Mouse (Mus musculus): ENCODE measurements at regions not wholly inside any gene's neighbourhood (a gene's known extent, or its start where the extent isn't known, plus 50 kb on each side); places are given as distances from the start of the nearest gene placed in this dataset.

DNA sequence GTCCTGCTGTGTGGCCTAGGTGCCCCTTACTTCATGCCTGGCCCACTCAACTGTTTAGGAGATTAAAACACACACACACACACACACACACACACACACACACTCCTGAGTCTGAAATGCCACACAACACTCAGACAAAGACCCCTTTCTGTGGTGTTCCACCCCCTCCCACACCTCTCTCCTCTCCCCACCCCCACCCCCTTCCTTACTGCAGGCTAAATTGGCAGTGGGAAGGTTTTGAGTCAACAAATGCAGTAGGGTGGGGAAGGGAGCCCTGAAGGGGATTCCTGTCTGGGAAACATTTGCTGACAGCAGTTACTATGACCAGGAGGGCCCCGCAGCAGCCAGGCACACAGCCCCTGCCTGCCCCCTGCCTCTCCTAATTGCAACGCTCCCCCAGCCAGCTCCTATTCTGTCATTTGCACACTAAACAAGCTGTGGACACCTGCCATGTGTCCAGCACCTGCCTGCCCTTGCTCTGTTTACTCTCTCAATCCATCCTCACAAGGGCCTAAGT lies 69.5 kb downstream of the Ephb3 start:
- DNase-seq (ENCODE audit: low read depth, low spot score): no peak

DNA sequence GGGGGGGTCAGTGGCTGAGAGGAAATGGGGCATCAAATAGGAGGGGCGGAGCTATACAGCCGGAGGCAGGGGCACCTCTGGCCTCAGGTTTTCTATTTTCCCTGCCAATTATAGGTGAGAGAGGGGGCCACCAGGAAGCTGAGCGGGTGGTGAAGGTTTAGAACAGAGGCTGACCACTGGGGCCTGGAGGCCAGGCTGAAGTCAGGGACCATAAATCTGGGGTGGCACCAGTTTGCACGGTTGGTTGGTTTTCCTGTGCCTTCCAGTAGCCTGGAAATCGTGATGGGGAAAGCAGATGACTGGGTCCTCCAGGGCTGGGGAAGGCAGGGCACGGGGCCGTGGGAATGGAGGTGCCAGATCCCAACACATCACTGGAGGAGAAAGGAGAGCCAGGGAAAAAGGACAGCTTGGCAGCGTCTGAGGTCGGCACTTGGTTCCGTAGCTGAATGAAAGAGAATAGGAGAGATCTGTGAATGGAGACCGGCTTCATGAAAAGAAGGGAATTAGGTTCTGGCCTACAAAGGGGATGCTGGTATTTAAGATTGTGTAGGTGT lies 73.3 kb downstream of the Ephb3 start:
- no peak for DNase-seq (ENCODE audit: low read depth, low spot score)

DNA sequence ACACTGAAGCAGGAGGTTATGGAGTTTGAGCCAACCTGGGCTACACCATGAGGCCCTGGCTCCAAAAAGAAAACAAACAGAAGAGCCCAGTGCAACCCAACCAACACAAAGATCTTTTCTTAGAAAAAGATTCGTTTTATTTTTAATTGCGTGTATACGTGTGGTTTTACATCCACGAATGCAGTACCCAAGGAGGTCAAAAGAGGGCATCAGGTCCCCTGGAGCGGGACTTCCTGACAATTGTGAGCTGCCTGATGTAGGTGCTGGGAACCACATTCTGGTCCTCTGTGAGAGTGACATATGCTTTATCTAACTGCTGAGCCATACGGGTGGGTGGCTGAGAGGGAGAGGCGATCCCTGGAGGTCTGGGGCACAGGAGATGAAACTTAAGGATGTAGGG lies 73.8 kb downstream of the Ephb3 start:
- DNase-seq (ENCODE audit: low read depth, low spot score): no peak

DNA sequence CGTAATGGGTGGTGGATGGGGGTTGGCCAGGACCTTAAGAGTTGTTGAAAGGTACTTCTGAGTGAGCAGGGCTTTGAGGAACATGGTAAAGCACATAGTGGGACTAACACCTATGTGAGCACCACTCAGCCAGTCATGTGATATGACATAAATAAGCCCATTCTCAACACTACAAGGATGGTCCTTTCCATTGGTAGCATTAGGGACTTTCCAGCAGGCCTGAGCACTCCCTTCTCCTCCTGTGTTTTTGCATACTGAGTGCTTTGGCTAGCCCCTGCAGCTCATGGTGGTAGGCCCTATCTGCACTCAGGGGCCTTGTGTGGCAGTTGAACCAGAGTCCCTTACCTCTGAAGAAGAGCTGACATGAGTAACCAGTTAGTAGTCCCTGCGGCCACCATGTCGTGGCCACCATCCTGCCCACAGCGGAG lies 75.7 kb downstream of the Ephb3 start:
- DNase-seq (ENCODE audit: low read depth, low spot score): peak; percentile 14

DNA sequence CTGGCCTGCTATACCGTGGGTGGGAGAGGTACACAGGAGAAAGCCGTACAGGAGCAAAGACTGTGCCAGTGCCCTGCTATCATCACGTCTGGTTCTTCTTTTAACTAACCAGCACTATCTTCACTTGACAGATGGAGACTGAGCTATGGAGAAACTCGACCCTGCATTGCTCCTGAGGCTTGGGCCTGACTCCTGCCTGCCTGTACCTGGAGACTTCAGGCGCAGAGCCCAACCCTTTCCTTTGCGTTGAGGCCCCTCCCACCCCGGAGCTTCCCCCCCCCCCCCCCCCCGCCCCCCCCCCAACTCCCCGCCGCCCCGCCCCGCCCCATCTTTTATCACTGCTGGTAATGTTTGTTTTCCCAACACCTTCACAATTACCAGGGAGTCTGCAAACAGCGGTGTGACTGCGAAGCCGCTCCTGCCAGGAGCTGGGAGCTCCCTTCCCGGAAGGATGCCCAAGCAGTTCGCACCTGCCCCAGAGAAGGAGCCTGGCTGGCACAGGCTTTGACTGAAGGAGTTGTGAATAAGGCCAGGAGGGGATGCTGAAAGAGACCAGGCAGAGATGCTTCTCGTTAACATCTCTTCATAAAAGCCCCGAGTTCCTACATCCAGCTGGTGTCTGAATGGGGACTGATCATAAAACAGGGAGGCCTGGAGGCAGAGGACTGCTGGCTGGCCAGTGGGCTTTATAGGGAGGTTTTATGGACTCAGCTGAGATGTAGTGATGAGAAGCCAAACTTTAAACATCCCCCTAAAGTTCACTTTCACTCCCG lies 77.6 kb downstream of the Ephb3 start:
- no peak for DNase-seq (ENCODE audit: low read depth, low spot score)

DNA sequence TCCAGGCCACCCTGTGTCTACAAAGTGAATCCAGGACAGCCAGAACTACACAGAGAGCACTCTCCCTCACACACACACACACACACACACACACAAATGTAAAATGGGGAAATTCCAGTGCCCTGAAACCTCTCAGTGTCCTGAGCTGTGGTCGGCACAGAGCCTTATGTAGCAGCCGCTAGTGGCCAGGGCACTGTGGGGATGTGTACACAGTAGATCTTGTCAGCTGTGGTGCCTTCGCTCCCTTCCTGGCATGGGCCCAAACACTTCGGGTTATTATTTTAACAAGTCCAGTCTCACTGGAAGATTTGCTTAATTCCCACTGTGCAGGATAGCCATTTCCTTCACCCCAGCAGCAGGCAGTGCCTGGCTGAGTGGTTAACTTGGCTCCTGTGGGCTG lies 81.5 kb downstream of the Ephb3 start:
- no peak for DNase-seq (ENCODE audit: low read depth, low spot score)

DNA sequence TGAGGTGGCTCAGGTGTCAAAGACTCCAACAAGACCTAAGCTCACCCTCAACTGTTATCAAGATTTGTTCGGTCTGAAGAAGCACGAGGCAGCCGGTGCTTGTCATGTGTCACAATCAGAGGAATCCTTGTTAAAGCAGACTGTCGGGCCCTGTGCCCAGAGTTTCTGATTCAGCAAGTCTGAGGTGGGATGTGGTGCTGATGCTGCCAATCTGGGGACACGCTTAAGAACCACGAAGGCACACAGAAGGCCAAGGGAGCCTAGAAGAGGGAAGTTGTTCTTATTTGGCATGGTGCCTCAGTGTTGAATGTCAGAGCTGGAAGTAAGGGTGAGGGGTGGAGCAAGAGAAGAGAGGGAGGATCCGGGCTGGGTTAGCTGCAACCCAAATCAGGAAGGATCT lies 85.0 kb downstream of the Ephb3 start:
- no peak for DNase-seq (ENCODE audit: low read depth, low spot score)

DNA sequence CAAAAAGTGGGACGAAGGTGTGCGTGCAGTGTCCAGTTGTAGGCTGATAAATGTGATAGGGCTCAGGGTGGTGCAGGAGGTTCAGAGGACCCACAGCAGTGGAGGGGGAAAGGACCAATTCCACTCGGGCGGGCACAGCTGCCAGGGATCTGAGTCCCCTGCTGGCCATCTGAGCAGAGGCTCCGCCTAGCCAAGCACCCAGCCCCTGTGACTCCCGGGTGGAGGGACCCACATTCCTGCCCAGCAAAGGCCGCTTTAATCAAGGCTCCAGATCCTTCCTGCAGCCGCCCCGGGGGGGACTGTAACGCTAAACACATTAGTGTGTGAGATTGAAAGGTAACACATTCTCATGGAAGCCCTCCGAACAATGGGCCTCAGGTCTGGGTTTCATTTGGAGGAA lies 88.5 kb downstream of the Ephb3 start:
- no peak for DNase-seq (ENCODE audit: low read depth, low spot score)

DNA sequence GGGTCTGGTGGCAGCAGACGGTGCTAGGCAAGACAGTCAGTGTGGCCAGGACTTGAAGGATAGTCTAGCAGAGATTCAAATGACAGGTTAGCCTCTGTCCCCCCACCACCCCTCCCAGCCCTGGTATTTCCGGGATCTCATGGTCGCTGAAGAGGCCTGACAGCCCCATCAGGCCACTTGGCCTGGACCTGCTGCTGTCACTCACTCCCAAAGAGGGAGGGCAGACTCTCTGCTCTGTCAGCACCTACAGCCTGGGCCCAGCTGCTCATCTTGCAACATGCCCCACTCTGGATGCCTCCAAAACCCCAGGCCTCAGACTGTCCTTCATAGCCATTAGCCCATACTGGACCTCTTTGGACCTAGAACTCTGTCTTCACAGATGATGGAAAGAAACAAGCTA lies 89.0 kb downstream of the Ephb3 start:
- DNase-seq (ENCODE audit: low read depth, low spot score): no peak

DNA sequence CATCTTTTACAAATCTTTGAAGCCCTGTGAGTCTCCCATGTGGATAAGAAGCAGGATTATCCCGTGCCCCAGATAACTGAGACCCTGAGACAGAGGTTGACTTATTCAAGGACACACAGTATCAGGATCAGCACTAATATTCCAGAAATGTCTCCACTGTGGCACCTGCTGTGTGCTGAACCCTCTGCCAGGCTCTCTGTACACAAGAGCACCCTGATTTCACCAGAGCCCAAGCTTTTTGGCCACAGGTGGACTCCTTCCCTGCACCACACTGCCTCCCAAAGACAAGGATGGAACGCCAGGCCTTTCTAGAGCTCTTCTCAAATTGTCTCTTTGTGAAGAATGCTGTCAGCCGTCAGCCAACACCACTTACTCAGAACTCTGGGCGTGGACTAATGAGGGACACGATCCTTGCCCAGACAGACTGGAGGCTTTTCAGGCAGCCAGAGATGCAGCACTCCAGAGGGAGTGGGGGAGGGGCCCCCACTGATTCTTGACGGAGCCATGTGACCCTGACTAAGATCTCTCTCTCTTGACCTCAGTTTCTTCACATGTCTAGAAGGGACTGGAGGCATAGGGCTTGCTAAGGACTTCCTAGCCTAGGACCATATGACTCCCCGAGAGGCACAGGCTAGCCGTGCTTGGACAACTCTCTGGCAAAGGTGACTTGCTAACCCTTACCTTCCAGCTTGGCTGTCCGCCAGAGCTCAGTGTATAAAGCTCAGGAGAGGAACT lies 90.3 kb downstream of the Ephb3 start:
- no peak for DNase-seq (ENCODE audit: low read depth, low spot score)

DNA sequence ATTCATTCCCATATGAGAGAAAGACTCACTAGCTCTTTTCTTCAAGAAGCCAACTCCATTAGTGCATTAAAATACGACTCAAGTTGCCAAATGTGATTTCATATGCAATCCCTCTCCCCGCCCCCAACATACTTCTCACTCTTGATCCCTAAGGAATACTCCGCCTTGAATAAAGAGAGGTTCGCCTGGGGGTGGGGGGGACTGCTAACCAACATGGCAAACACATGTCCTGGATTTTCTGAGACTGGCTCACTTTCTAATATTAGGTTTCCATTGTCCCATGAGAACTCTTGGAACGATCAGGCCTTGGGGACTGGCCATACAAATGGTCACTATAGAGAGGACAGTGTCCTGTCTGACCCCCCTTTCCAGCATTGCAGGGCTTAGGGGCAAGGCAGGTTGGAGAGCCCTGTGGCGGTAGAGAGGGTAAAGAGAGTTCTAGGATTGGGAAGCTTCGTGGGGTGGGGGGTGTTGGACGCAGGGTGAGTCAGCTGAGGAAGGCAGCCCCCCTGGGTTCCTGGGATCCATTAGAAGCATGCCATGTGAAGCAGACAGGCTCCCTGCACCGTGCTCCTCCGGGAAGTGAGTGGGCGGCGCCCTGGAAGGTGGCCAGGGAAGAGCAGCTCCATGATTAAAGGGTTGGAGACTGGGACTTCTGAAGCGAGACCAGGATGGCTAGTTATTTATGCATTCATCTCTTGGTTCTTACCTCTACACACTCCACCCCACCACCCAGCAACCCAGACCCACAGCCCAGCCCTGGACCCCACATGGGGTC lies 91.6 kb downstream of the Ephb3 start:
- DNase-seq (ENCODE audit: low read depth, low spot score): no peak

DNA sequence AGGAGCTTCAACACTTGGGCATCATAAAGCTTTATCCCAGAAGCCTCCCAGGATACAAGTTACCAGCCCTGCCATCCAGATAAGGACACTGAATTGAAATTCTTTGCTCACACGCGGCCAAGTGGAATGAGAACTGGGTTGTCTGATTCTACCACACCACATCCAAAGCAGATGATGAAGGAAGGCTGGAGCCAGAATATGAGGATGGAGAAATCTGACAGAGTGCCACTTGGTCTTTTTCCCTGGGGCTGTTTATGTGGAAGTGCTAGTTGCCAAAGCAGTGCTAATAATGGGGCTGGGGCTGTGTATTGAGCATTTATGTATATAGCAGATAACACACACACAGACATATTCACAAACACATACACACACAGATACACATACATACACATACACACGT lies 92.2 kb downstream of the Ephb3 start:
- no peak for DNase-seq (ENCODE audit: low read depth, low spot score)

DNA sequence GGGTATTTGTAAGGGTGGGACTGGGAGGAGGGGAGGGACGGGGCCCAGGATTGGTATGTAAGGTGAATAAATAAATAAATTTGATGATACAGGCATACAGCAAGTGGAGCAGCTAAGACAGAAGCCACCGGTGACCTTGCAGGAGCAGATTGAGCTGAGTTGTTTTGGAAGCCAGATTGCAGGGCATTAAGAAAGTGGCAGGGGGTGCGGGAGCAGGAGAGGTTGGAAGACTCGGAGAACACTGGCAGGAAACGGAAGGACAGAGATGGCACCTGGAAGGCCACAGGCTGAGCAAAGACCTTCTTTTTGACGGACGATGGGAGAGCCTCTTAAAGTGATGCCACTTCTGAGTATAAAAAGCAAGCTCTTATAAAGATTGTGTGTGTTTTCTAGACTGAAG lies 94.3 kb downstream of the Ephb3 start:
- DNase-seq (ENCODE audit: low read depth, low spot score): no peak

DNA sequence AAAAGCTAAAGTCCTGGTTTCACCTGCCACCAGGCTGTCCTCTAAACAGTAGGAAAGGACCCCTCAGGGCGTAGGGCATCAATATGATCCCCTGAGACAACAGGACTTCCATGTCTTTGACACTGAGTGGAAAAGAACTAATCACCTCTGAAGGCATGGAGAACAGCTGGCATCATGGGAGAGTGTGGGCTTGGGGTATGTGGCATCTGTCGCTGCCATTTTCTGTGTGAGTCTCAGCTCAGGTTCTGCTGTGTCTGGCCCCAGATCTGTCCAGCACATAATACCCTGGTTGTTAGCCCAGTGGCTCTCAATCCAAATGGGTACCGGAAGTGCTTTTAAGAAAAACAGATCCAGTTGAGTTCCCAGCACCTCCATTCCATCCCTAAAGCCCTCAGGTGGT lies 101.3 kb downstream of the Ephb3 start:
- no peak for DNase-seq (ENCODE audit: low read depth, low spot score)

DNA sequence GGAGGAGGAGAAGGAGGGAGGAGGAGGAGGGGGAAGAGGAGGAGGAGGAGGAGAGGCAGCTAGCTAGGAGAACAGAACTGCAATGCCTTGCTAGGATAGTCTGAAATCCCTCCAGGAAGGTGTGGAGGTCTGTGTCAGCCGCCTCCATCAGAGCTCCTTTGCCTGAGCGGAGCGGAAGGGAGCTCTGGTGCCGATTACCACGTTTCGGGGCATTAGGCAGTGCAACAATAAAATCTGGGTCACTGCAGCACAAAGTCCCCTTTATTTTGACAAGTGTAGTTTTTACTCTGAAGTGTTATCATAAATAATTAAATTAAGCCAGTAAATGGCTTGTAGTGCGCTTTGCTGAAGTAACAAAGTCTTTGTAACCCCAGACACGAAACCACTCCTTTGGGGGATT lies 104.0 kb downstream of the Ephb3 start:
- no peak for DNase-seq (ENCODE audit: low read depth, low spot score)

DNA sequence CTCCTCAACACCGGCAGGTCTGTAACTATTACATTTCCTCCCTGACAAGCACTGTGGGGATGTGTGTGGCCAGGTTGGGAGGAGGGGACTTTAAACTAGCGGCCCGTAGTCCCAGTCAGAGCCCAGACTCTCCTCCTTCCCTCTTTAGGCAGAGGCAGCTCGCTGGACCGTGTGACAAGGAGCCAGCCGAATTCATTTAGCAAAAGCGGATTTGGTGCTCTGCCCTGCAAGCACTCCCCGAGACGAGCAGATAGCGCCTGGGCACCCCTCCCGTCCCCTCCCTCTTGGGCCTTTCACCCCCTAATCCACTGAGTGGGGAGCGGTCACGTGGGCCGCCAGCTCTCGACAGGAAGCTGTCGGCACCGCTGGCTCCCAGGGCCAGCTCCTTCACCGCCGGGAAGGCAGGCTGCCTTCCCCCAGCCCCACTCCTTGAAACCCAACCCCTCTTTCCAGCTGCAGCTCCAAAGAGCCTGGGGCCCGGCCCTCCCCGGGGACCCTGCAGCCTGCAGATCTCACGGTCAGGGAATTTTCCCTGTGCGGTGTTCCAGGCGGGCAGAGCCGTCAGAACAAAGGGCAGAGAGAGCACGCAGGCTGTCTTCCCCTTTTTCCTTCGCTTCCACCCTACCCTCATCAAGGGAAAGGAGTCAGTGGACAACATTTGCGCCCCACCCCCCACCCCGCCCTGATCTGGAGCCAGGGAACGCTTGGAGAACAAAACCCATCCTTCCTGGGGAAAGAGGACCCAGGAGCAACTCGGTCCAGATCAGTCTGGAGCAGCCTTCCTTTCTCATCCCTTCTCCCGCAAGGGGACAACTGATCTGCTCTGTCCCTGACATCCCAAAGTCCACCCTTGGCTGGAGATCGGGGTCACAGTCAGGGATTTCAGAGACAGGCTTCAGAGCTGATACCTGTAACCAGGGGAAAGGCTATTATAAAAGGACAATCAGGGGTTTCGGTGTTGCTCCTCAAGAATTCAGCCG lies 106.4 kb downstream of the Ephb3 start:
- DNase-seq (ENCODE audit: low read depth, low spot score): no peak

DNA sequence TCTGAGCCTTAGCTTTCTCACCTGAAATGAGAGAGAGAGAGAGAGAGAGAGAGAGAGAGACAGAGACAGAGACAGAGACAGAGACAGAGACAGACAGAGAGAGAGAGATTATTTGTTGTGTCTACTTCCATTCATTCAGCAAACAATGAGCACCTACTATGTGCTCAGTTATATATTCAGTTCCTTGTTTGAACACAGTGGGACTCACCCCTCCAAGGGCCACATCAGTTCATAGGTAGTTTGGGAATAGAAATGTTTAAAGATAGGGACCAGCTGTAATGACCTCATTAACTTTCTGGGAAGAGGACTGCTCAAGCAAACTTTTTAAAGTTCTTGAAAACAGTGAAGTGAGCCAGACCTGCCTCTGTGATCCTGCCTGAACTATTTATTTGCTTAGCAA lies 107.2 kb downstream of the Ephb3 start:
- DNase-seq (ENCODE audit: low read depth, low spot score): no peak

DNA sequence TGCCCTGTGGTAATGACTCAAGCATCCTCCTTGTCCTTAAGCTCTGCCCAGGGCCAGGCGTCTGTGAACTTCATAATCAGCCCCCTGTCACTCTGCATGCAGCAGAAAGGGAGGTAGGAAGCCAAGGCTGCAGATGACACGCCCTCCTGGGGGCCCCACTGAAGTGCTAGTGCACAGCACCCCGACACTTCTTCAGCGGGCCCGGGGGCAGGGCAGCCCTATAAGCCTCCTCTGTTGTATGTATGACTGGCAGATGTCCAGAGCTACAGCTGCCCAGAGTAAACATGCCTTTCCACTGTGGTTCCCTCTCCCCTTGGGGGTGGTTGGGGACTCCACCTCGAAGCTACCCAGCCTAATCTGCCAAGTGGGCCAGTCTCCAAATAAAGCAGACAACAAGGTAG lies 107.2 kb upstream of the Vps8 start:
- no peak for DNase-seq (ENCODE audit: low read depth, low spot score)

DNA sequence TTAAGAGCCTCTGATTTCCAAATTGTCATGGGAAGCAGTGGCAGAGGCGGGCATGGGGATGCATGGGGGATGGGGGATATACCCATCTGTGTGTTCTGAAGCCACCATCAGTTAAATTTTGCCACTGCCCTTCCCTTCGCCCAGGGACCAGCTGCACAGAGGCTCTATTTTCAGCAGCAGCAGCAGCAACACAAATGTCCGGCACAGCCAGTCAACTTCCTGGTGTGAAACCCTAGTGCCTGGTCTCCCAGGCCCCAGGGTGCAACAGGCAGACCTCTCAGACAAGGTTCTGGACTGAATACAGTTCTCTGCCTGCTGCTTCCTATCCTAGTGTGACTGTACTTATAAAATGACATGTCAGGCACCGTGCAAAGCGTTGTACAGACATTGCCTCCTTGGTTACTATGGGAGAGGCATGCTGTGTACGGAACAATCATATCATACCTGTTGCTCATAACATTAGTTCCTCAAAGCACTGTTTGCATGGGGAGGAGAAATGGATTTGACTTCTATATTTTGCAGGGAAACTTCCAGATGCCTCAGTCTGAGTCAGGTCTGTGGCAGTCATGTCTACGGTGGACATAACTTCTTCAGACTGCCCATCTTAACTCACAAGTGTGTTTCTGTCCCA lies 104.8 kb upstream of the Vps8 start:
- no peak for DNase-seq (ENCODE audit: low read depth, low spot score)

DNA sequence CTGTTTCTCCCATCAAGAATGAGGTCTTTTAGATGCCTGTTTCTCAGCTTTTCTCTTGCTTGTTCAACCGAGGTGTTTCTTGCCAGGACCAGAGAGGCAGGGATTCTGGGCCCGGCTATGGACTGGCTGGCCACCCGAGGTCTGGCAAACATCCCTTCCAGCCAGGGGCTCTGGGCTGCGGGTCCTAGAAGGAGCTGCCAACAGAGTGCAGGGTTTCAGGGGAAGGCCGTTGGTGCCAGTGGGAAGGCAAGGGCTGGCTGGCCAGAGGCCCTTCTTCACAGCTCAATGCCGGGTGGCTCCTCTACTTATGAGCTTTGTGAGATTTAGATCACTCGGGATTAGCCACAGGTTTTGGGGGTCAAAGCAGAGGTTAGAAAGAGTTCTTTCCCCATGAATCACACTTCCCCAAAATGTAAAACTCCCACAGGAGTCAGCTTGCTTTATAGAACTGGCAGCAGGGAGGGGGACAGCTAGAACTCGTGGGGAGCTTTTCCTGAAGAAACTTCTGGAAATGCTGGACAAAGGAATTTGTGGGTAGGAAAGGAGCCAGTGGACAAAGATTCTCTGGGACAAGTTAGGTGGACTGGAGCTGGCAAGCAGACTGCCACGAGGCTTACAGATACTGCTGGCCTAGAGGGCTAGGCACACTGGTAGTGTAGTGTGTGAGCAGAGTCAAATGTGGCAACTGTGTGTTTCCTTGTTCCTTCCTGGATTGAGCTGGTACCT lies 104.1 kb upstream of the Vps8 start:
- DNase-seq (ENCODE audit: low read depth, low spot score): no peak

Measured in A20 (cell line).